Mouse (Mus musculus): Measurements from ENCODE around the gene Nckipsd.

- TF ChIP-seq CTCF (IDR thresholded peaks at IDR 0.05; ENCODE audit: low read depth, low read length): no peak
- TF ChIP-seq POLR2A (IDR thresholded peaks at IDR 0.05; ENCODE audit: extremely low read depth, insufficient read depth, low read length): no peak
These were observed 8.6 kb upstream of the Nckipsd start for GRCm38 (mm10) chr9:108799564-108799963.

Measured in liver, adult 2 months (tissue).